Mouse (Mus musculus) stomach, embryonic 14.5 days (tissue): ENCODE data around the gene Rmnd5a. TPM values are rescaled to one million over a fixed set of nuclear protein-coding genes. Genes with fewer than 3 reads are reported as not detected.

Experiments
- ATAC-seq: fragments of 200-750 bp; cut with Nextera tagmentation; 2 replicates; pipeline ENCODE4 v1.8.0; 2017; ENCODE audit warnings: low read depth, moderate TSS enrichment; ENCODE audit not compliant: insufficient number of reproducible peaks, insufficient read depth, low FRiP score
- H3K27ac ChIP-seq: fragments of 300-500 bp; sonication (generic); 2 replicates; pipeline ENCODE4 v1.5.1; 2014; ENCODE audit warnings: mild to moderate bottlenecking, low read length, moderate library complexity, mixed read lengths
- H3K27me3 ChIP-seq: fragments of 300-500 bp; sonication (generic); 2 replicates; pipeline ENCODE4 v1.6.1; 2014; ENCODE audit warnings: low read length, control low read depth, mixed read lengths; ENCODE audit not compliant: control insufficient read depth, insufficient read depth
- H3K36me3 ChIP-seq: fragments of 300-500 bp; sonication (generic); 2 replicates; pipeline ENCODE4 v1.6.1; 2014; ENCODE audit warnings: mild to moderate bottlenecking, control low read depth, low read length, moderate library complexity, mixed read lengths; ENCODE audit not compliant: control insufficient read depth, insufficient read depth
- H3K4me1 ChIP-seq: fragments of 300-500 bp; sonication (generic); 2 replicates; pipeline ENCODE4 v1.6.1; 2014; ENCODE audit warnings: low read length, control low read depth, mixed read lengths; ENCODE audit not compliant: control insufficient read depth, insufficient read depth
- H3K4me2 ChIP-seq: fragments of 300-500 bp; sonication (generic); replicated peaks from 2 replicates; pipeline ENCODE4 v1.6.1; 2014; ENCODE audit warnings: low read depth, low read length, control low read depth
- H3K4me3 ChIP-seq: fragments of 300-500 bp; sonication (generic); 2 replicates; pipeline ENCODE4 v1.5.1; 2014; ENCODE audit warnings: low read depth, low read length, control low read depth
- H3K9ac ChIP-seq: fragments of 300-500 bp; sonication (generic); replicated peaks from 2 replicates; pipeline ENCODE4 v1.6.1; 2014; ENCODE audit warnings: low read depth, mild to moderate bottlenecking, control low read depth, low read length, moderate library complexity, mixed read lengths
- H3K9me3 ChIP-seq: fragments of 300-500 bp; sonication (generic); 2 replicates; pipeline ENCODE4 v1.6.1; 2016; ENCODE audit warnings: low read depth, low read length, control low read depth; ENCODE audit not compliant: control insufficient read depth
- WGBS: fragments of 180-500 bp; shearing (Covaris S2); extraction: QIAGEN DNeasy Blood & Tissue Kit; methylation state at CpG from one replicate; pipeline ENCODE4 v1.1.7; 2014; 5-methylcytosine and 5-hydroxymethylcytosine counted together
- polyA plus RNA-seq: library from polyadenylated mRNA; unstranded; fragments of >200 nt; fragmentation: Nextera tagmentation; extraction: Ambion mirVana; gene quantifications from 2 replicates; pipeline ENCODE4 v1.2.1, GENCODE M21; 2014

Gene Rmnd5a
- polyA plus RNA-seq, 1 experiment from 2014 or later: 10.4 TPM

DNA sequence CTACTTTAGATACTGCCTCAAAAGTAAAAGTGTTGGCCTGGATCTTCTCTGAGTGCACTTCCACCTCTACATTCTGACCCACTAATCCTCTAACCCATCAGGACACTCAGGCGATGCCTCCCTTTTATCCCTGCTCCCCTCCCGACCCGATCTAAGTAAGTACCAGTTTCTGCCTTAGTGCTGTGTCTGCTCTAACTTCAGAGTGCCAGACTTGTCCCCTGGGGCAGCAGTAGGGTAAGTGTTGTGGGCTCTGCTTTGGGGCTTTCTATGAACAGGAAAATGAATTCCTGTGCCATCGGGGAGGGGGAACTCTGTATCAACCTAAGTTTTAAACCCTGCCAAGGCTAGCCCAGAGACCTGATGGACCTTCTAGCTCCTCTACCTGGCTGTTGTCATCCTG lies 80.2 kb downstream of the Rmnd5a start:
- Histone ChIP-seq H3K4me2 (no peak overlapping the region), H3K9ac (no peak overlapping the region), H3K4me3 (no peak overlapping the region), H3K4me1 (no peaks in the 10 kb centered on the region), H3K27ac (no peak overlapping the region), H3K36me3 (no peaks in the 10 kb centered on the region), H3K9me3 (no peaks in the 10 kb centered on the region), H3K27me3 (no peaks in the 10 kb centered on the region)
- ATAC-seq: no peak
- whole genome bisulfite sequencing: 81% methylated on average over 4 of the region's 4 CpGs

DNA sequence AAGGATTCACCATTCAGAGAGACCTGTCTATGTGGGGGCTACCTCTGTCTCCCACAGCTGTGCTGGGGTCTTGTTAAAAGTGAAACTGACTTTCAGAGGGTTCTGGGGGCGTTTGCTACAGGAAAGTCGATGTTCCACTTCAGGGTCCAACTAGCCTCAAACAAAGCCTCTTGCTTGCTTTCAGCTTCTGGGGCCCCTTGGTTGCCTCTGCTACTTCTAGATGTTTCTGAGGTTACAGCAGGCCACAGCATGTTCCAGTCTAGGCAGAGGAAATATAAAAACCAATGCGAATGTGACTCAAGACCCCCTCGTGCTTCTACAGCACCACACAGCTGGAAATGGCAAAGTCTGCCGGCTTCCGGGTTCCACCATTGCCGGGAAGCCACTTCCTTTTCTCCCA lies 82.9 kb downstream of the Rmnd5a start:
- ATAC-seq: no peak
- 89% methylated on average over 7 of the region's 7 CpGs for WGBS

DNA sequence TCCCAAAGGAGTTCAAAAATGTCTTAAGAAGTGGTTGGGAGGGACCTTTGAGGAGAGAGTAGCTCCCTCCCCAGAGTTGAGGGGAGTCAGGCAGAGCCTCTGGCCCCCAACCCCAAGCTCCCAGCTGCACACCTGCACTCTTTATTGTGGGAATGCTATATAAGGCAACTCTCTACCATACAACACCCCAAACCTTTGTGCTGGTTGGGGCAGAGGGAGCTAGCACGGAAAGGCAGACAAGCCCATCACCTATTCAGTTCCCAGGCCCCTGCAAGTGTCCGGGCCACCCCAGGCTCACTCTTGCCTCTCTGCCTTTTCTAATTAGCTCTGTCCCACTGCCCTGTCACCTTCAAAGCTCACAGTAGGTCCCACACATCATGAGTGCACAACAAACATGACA lies 86.7 kb downstream of the Rmnd5a start:
- WGBS: 85% methylated on average over 2 of the region's 2 CpGs
- no peaks in the 10 kb centered on the region for H3K27me3 ChIP-seq
- H3K4me1 ChIP-seq: no peaks in the 10 kb centered on the region
- H3K9me3 ChIP-seq: no peaks in the 10 kb centered on the region
- no peaks in the 10 kb centered on the region for H3K36me3 ChIP-seq
- ATAC-seq: no peak
- no peak overlapping the region for H3K27ac ChIP-seq
- H3K4me3 ChIP-seq: no peak overlapping the region
- no peak overlapping the region for H3K4me2 ChIP-seq
- no peak overlapping the region for H3K9ac ChIP-seq

More for the DNA sequence above, 82.9 kb downstream of the Rmnd5a start:
- H3K9me3 ChIP-seq: no peaks in the 10 kb centered on the region
- no peak overlapping the region for H3K9ac ChIP-seq
- H3K27me3 ChIP-seq: no peaks in the 10 kb centered on the region
- H3K36me3 ChIP-seq: no peaks in the 10 kb centered on the region
- H3K4me1 ChIP-seq: no peaks in the 10 kb centered on the region
- H3K27ac ChIP-seq: no peak overlapping the region
- no peak overlapping the region for H3K4me2 ChIP-seq
- H3K4me3 ChIP-seq: no peak overlapping the region

DNA sequence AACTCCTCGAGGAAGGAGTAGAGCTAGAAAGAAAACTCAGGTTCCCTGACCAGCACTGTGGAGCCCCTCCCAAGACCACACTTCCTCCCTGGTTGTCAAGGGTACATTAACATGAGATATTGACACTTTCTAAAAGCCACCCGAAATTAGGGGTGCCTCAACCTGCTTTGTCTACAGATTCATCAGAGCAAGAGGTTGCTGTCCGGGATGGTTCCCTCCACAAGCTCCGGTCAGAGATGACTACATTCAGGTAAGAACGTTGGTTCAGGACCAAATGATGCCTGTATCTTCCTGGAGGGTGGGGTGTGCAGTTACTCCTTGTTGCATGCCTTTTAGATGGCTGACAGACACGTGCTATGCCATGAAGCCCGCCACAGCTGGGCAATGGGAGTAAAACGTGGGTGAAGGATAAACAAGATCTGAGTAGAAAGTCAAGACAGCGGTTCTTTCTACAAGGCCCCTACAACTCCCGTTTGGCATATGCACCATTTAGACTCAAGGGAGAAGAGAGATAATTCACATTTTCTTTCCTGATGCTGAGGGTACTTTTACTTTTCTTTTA lies 87.5 kb downstream of the Rmnd5a start:
- Histone ChIP-seq H3K36me3 (no peaks in the 10 kb centered on the region), H3K4me2 (no peak overlapping the region), H3K27me3 (no peaks in the 10 kb centered on the region), H3K4me3 (no peak overlapping the region), H3K27ac (no peak overlapping the region), H3K4me1 (no peaks in the 10 kb centered on the region), H3K9ac (no peak overlapping the region), H3K9me3 (no peaks in the 10 kb centered on the region)
- no peak for ATAC-seq
- WGBS: 79% methylated on average over 10 of the region's 10 CpGs

DNA sequence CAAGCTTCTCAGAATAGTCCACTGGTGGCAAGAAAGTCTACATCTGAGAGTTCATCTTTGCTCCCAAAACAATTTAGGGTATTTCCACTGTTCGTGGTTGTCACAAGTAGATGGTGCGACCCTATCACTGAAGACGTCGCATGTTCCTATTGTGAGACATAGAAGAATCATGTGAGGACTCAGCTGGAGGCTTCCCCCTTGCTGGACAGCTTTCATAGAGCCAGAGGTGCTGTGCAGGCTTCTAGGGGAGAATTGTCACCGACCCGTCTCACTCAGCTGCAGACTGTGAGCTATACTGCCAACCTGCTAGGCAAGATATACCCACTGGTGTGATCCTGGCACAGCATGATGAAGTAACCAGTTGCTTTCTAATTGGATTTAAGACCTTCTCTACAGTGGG lies 88.2 kb downstream of the Rmnd5a start:
- H3K4me1 ChIP-seq: no peaks in the 10 kb centered on the region
- ATAC-seq: no peak
- no peak overlapping the region for H3K9ac ChIP-seq
- no peak overlapping the region for H3K4me2 ChIP-seq
- no peak overlapping the region for H3K27ac ChIP-seq
- H3K36me3 ChIP-seq: no peaks in the 10 kb centered on the region
- H3K4me3 ChIP-seq: no peak overlapping the region
- H3K9me3 ChIP-seq: no peaks in the 10 kb centered on the region
- WGBS: 88% methylated on average over 6 of the region's 6 CpGs
- H3K27me3 ChIP-seq: no peaks in the 10 kb centered on the region

DNA sequence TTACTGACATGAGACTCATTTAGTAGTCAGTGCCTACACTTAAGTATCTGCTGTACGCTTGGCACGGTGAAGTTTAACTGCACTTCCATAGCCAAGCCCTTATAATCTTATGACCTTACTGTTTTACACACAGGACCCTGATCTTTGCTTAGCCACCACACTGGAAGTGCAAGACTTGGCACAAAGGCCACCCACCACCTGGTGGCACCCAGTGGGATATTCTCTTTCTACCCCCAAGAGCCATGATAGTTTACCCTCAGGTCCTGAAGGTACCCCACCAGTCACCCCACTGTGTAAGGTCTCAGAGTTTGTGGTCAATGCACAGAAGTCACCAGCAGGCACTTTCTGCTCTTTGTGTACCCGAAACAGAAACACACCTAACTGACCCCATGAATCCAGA lies 89.2 kb downstream of the Rmnd5a start:
- no peak for ATAC-seq
- Histone ChIP-seq H3K27ac (no peak overlapping the region), H3K4me3 (no peak overlapping the region), H3K4me2 (no peak overlapping the region), H3K36me3 (no peaks in the 10 kb centered on the region), H3K9me3 (no peaks in the 10 kb centered on the region), H3K9ac (no peak overlapping the region), H3K4me1 (no peaks in the 10 kb centered on the region), H3K27me3 (no peaks in the 10 kb centered on the region)
- 94% methylated on average over 3 of the region's 3 CpGs for WGBS

DNA sequence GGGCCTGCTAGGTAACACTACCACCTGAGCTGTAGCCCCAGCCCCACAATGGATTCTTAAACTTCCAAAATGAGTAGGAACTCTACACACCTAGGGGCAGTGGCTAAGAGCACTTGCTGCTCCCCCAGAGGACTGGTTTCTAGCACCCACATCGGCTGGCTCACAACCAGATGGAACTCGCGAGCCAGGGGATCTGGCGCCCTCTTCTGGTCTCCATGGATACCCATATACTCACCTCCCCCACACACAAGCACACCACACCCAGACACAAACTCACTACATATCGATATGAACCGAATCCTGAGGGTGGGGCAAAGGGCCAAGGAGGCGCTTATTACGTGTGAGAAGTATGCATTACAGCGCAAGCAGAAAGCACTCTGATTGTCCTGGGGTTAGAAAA lies 92.4 kb downstream of the Rmnd5a start:
- Histone ChIP-seq H3K4me3 (no peak overlapping the region), H3K9me3 (no peaks in the 10 kb centered on the region), H3K36me3 (no peaks in the 10 kb centered on the region), H3K9ac (no peak overlapping the region), H3K27ac (no peak overlapping the region), H3K4me2 (no peak overlapping the region), H3K27me3 (no peaks in the 10 kb centered on the region), H3K4me1 (no peaks in the 10 kb centered on the region)
- ATAC-seq: no peak
- 91% methylated on average over 9 of the region's 9 CpGs for WGBS

DNA sequence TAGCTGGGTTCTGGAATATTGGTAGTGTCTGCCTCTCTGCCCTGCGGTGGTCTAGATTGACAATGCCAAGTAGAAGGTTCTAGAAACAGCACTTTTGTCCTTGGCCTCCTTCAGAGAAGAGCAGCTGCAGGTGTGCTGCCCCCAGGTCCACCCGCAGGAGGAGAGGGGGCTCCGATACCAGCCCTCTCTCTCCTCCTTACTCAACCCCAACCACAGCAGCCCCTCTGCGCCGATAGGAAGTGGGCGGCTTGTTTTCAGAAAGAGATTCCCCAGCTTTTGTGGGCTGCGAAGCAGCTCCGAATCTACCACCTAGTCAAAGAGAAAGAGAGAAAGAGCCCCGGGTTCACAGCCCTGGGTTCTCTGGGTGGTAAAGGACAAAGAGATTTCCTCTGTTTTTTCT lies 99.3 kb downstream of the Rmnd5a start:
- Histone ChIP-seq H3K9ac (no peak overlapping the region), H3K4me2 (no peak overlapping the region), H3K27me3 (no peaks in the 10 kb centered on the region), H3K36me3 (no peaks in the 10 kb centered on the region), H3K9me3 (no peaks in the 10 kb centered on the region), H3K4me3 (no peak overlapping the region), H3K27ac (no peak overlapping the region), H3K4me1 (no peaks in the 10 kb centered on the region)
- no peak for ATAC-seq
- 87% methylated on average over 9 of the region's 9 CpGs for WGBS

DNA sequence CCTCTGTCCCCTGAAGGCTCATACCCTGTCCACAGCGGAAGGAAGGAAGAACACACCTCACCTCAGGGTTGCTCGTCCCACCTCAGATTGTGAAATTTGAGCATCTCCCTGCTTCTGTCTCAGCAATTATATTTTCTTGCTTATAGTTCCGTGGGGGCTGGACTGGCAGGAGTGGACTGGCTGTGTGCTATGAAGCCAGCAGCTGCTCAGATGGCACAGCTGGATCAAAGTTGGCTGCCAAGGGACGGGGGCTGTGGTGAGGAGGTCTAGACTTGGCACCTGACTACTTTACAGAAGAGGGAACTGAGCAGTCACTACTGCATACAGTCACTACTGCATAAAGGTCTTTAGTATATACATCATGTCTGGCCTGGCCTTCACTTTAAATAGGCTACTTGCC lies 101.1 kb downstream of the Rmnd5a start:
- no peaks in the 10 kb centered on the region for H3K36me3 ChIP-seq
- ATAC-seq: no peak
- 74% methylated on average over 4 of the region's 4 CpGs for WGBS
- no peak overlapping the region for H3K4me2 ChIP-seq
- H3K9ac ChIP-seq: no peak overlapping the region
- no peak overlapping the region for H3K27ac ChIP-seq
- no peaks in the 10 kb centered on the region for H3K9me3 ChIP-seq
- no peak overlapping the region for H3K4me3 ChIP-seq
- H3K4me1 ChIP-seq: no peaks in the 10 kb centered on the region
- H3K27me3 ChIP-seq: no peaks in the 10 kb centered on the region
